Mouse (Mus musculus): Measurements from ENCODE around the gene Uprt. TPM values are rescaled to one million over a fixed set of nuclear protein-coding genes. Genes with fewer than 3 reads are reported as not detected.

The Uprt gene
- 1.4 TPM for polyA plus RNA-seq (2014; fragmentation: Illumina TruSeq; extraction: RNeasy Lipid Tissue Mini Kit (QIAGEN cat#74804); ENCODE audit: insufficient read depth, low read depth, low replicate concordance)

GRCm38 (mm10) chrX:104482572-104483443 lies at the start of gene Uprt:
Uprt (plus strand) TSS chrX:104482818.

Other genes with a start within 250 kb of the Uprt start
- 5.3 TPM for gene Abcb7, start 69.0 kb upstream of the Uprt start, polyA plus RNA-seq (2014; fragmentation: Illumina TruSeq; extraction: RNeasy Lipid Tissue Mini Kit (QIAGEN cat#74804); ENCODE audit: insufficient read depth, low read depth, low replicate concordance)
- 0.68 TPM for gene Zdhhc15, start 188.2 kb downstream of the Uprt start, polyA plus RNA-seq (2014; fragmentation: Illumina TruSeq; extraction: RNeasy Lipid Tissue Mini Kit (QIAGEN cat#74804); ENCODE audit: insufficient read depth, low read depth, low replicate concordance)